Mouse (Mus musculus): ENCODE measurements around the gene Mknk2. TPM values are rescaled to one million over a fixed set of nuclear protein-coding genes. Genes with fewer than 3 reads are reported as not detected.

Mknk2 gene
- total and polyA plus RNA-seq, 3 experiments = 47.4 to 184 (median 87.1) TPM

- TF ChIP-seq EP300 (IDR thresholded peaks at IDR 0.05; ENCODE audit: low read depth in 1 of 2, low read length in 2 of 2) (no peak), MAX (IDR thresholded peaks at IDR 0.05; ENCODE audit: low read length) (no peak), MYB (IDR thresholded peaks at IDR 0.05; ENCODE audit: low read depth, low read length) (no peak), KAT2A (conservative IDR thresholded peaks at IDR 0.05; ENCODE audit: low read depth, low read length) (no peak), ZMIZ1 (IDR thresholded peaks at IDR 0.05; ENCODE audit: low read depth, low read length) (0 out of 2 replicates have a peak, but pooled peaks have one; percentile 38), MYC (IDR thresholded peaks at IDR 0.05; ENCODE audit: low read depth, low read length) (no peak), GABPA (IDR thresholded peaks at IDR 0.05; ENCODE audit: low read depth, low read length) (no peak), USF1 (IDR thresholded peaks at IDR 0.05; ENCODE audit: low read depth, low read length) (no peak), USF2 (IDR thresholded peaks at IDR 0.05; ENCODE audit: borderline replicate concordance in 1 of 2, insufficient read depth in 1 of 2, low read depth in 1 of 2, low read length in 2 of 2) (no peak), TAL1 (IDR thresholded peaks at IDR 0.05; ENCODE audit: low read length) (no peak), TCF12 (IDR thresholded peaks at IDR 0.05; ENCODE audit: low read depth, low read length) (no peak), NRF1 (IDR thresholded peaks at IDR 0.05; ENCODE audit: insufficient read depth, low read depth, low read length, poor library complexity, severe bottlenecking) (peak; percentile 5; the same call in 1 of the 2 replicates), CTCF (IDR thresholded peaks at IDR 0.05 in 2 of 3, conservative IDR thresholded peaks at IDR 0.05 in 1 of 3; ENCODE audit: control insufficient read depth in 1 of 3, insufficient read depth in 1 of 3, low read depth in 2 of 3, low read length in 3 of 3, poor library complexity in 1 of 3, severe bottlenecking in 1 of 3) (no peak), ZC3H11A (IDR thresholded peaks at IDR 0.05; ENCODE audit: low read depth, low read length) (no peak), E2F4 (IDR thresholded peaks at IDR 0.05; ENCODE audit: borderline replicate concordance, low read depth, low read length) (no peak), SMC3 (IDR thresholded peaks at IDR 0.05; ENCODE audit: low read depth, low read length) (no peak), POLR2AphosphoS5 (IDR thresholded peaks at IDR 0.05; ENCODE audit: borderline replicate concordance, low read depth, low read length) (no peak)
Observed at GRCm38 (mm10) chr10:80623457-80624191, 54.3 kb downstream of the Mknk2 start (continued).

GRCm38 (mm10) chr10:80622661-80623456 is 55.1 kb downstream of the Mknk2 start, which contains the start of gene Csnk1g2:
Csnk1g2 (plus strand) TSS chr10:80622838.
- Histone ChIP-seq H3K79me2 (ENCODE audit: control insufficient read depth, insufficient read depth, low read length, poor library complexity) (peaks cover 46% of the 10 kb centered on the region), H3K4me3 (ENCODE audit: control insufficient read depth in 1 of 2, insufficient read depth in 1 of 2, low read depth in 2 of 2, low read length in 2 of 2) (peak within 1 kb of the TSS; percentile 87 to 92), H3K27me3 (ENCODE audit: control insufficient read depth in 1 of 2, insufficient read depth in 2 of 2, low read length in 2 of 2) (no peaks in the 10 kb centered on the region), H3K27ac (ENCODE audit: control insufficient read depth, low read depth, low read length) (peak within 1 kb of the TSS; percentile 91), H3K9me3 (replicated peaks; ENCODE audit: insufficient read depth, low read length) (no peaks in the 10 kb centered on the region), H3K9ac (ENCODE audit: control insufficient read depth, low read depth, low read length, poor library complexity, severe bottlenecking) (peak within 1 kb of the TSS; percentile 92), H3K4me1 (ENCODE audit: control insufficient read depth in 1 of 2, insufficient read depth in 2 of 2, low read length in 2 of 2) (peaks cover 0 to 18% of the 10 kb centered on the region in 2 experiments; a peak in 2 of 4 replicates), H3K36me3 (ENCODE audit: control insufficient read depth in 1 of 2, insufficient read depth in 2 of 2, low read length in 2 of 2) (peaks cover 0 to 2% of the 10 kb centered on the region in 2 experiments; a peak in 1 of 4 replicates)
- TF ChIP-seq MAX (IDR thresholded peaks at IDR 0.05; ENCODE audit: low read length) (no peak), KAT2A (conservative IDR thresholded peaks at IDR 0.05; ENCODE audit: low read depth, low read length) (no peak), UBTF (IDR thresholded peaks at IDR 0.05; ENCODE audit: borderline replicate concordance, insufficient read depth, low read depth, low read length) (no peak), ZKSCAN1 (IDR thresholded peaks at IDR 0.05; ENCODE audit: low read depth, low read length) (no peak), MAZ (IDR thresholded peaks at IDR 0.05; ENCODE audit: low read depth, low read length) (peak; percentile 2; the same call in 1 of the 2 replicates), POLR2AphosphoS2 (IDR thresholded peaks at IDR 0.05; ENCODE audit: low read length) (no peak; the same call in 1 of the 2 replicates), NELFE (IDR thresholded peaks at IDR 0.05; ENCODE audit: low read depth, low read length) (peak; percentile 64), GATA1 (IDR thresholded peaks at IDR 0.05; ENCODE audit: low read depth, low read length) (no peak), NRF1 (IDR thresholded peaks at IDR 0.05; ENCODE audit: insufficient read depth, low read depth, low read length, poor library complexity, severe bottlenecking) (peak; percentile 87), MXI1 (IDR thresholded peaks at IDR 0.05; ENCODE audit: low read depth, low read length) (0 out of 2 replicates have a peak, but pooled peaks have one; percentile 32), GABPA (IDR thresholded peaks at IDR 0.05; ENCODE audit: low read depth, low read length) (no peak), USF2 (IDR thresholded peaks at IDR 0.05; ENCODE audit: borderline replicate concordance in 1 of 2, insufficient read depth in 1 of 2, low read depth in 1 of 2, low read length in 2 of 2) (no peak), CHD1 (IDR thresholded peaks at IDR 0.05; ENCODE audit: low read depth, low read length) (peak; percentile 67; the same call in 1 of the 2 replicates), POLR2A (IDR thresholded peaks at IDR 0.05; ENCODE audit: control insufficient read depth in 1 of 2, insufficient read depth in 1 of 2, low read depth in 1 of 2, low read length in 2 of 2, poor library complexity in 1 of 2) (peak in 1 of 2 experiments; percentile 93; a peak in 3 of 4 replicates), SIN3A (IDR thresholded peaks at IDR 0.05; ENCODE audit: low read length) (no peak), ZMIZ1 (IDR thresholded peaks at IDR 0.05; ENCODE audit: low read depth, low read length) (no peak), USF1 (IDR thresholded peaks at IDR 0.05; ENCODE audit: low read depth, low read length) (peak; percentile 77), POLR2AphosphoS5 (IDR thresholded peaks at IDR 0.05; ENCODE audit: borderline replicate concordance, low read depth, low read length) (no peak), MEF2A (IDR thresholded peaks at IDR 0.05; ENCODE audit: extremely low read depth, insufficient replicate concordance, low read depth, low read length, poor library complexity, severe bottlenecking) (no peak)
- peak; percentile 61 for DNase-seq (ENCODE audit: low read depth, low spot score)

Data from MEL (cell line).